Mouse (Mus musculus) embryonic facial prominence, embryonic 11.5 days (tissue): ENCODE results near the gene Thpo. TPM values are rescaled to one million over a fixed set of nuclear protein-coding genes. Genes with fewer than 3 reads are reported as not detected.

Experiments used
- ATAC-seq: fragments of 200-750 bp; cut with Nextera tagmentation; replicated peaks from 2 replicates; pipeline ENCODE4 v1.8.0; 2017; ENCODE audit warnings: low read depth; ENCODE audit not compliant: insufficient number of reproducible peaks, low FRiP score, low TSS enrichment
- DNase-seq: peaks from one replicate; pipeline ENCODE4 v3.0.0-alpha.2; 2015; ENCODE audit warnings: low spot score
- H3K27ac ChIP-seq: fragments of 300-500 bp; sonication (generic); replicated peaks from 2 replicates; pipeline ENCODE4 v1.5.1; 2014; ENCODE audit warnings: mild to moderate bottlenecking, low read depth, low read length, control low read depth
- H3K27me3 ChIP-seq: fragments of 300-500 bp; sonication (generic); 2 replicates; pipeline ENCODE4 v1.6.1; 2014; ENCODE audit warnings: mild to moderate bottlenecking, low read length, moderate library complexity, mixed read lengths; ENCODE audit not compliant: control insufficient read depth, insufficient read depth
- H3K36me3 ChIP-seq: fragments of 300-500 bp; sonication (generic); replicated peaks from 2 replicates; pipeline ENCODE4 v1.6.1; 2014; ENCODE audit warnings: low read depth, mild to moderate bottlenecking, low read length, moderate library complexity, mixed read lengths; ENCODE audit not compliant: control insufficient read depth, insufficient read depth
- H3K4me1 ChIP-seq: fragments of 300-500 bp; sonication (generic); 2 replicates; pipeline ENCODE4 v1.6.1; 2014; ENCODE audit warnings: low read length, mixed read lengths; ENCODE audit not compliant: control insufficient read depth, insufficient read depth
- H3K4me2 ChIP-seq: fragments of 300-500 bp; sonication (generic); 2 replicates; pipeline ENCODE4 v1.6.1; 2014; ENCODE audit warnings: low read depth, mild to moderate bottlenecking, control low read depth, low read length, moderate library complexity
- H3K4me3 ChIP-seq: fragments of 300-500 bp; sonication (generic); 2 replicates; pipeline ENCODE4 v1.5.1; 2014; ENCODE audit warnings: low read depth, low read length, control low read depth
- H3K9ac ChIP-seq: fragments of 300-500 bp; sonication (generic); replicated peaks from 2 replicates; pipeline ENCODE4 v1.6.1; 2014; ENCODE audit warnings: mild to moderate bottlenecking, control low read depth, low read length
- H3K9me3 ChIP-seq: fragments of 300-500 bp; sonication (generic); replicated peaks from 2 replicates; pipeline ENCODE4 v1.6.1; 2016; ENCODE audit warnings: mild to moderate bottlenecking, low read length, inconsistent platforms, mixed read lengths; ENCODE audit not compliant: control insufficient read depth
- WGBS: fragments of 180-500 bp; shearing (Covaris S2); extraction: QIAGEN DNeasy Blood & Tissue Kit; methylation state at CpG from one replicate; pipeline ENCODE4 v1.1.7; 2014; 5-methylcytosine and 5-hydroxymethylcytosine counted together
- polyA plus RNA-seq: library from polyadenylated mRNA; unstranded; fragments of >200 nt; fragmentation: Nextera tagmentation; extraction: Ambion mirVana; gene quantifications from 2 replicates; pipeline ENCODE4 v1.2.1, GENCODE M21; 2014

Thpo gene
- polyA plus RNA-seq, 1 experiment from 2014 or later = 0.48 TPM

DNA sequence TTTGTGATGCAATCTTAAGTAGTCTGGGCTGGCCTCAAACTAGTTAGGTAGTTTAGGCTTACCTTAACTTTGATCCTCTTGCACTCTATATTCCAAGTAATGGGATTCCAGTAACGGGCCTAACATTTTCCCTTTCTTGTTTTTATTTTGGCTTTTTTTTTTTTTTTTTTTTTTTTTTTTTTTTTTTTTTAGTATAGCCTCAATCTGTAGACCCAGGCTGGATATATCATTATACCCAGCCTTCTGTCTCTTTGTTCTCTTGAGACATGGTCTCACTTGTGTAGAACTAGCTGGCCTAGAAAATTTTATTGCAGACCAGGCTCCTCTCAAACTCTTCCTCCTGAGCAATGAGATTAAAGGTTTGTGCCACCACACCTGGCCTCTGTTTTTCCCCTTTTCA is 42.7 kb downstream of the Thpo start:
- Histone ChIP-seq H3K9me3 (no peaks in the 10 kb centered on the region), H3K4me2 (no peak overlapping the region), H3K36me3 (peaks cover 30% of the 10 kb centered on the region), H3K27ac (no peak overlapping the region), H3K4me3 (no peak overlapping the region), H3K9ac (no peak overlapping the region), H3K4me1 (peaks cover 5% of the 10 kb centered on the region; the same call in 1 of the 2 replicates), H3K27me3 (no peaks in the 10 kb centered on the region)
- 73% methylated on average over 1 of the region's 1 CpGs for WGBS
- DNase-seq = no peak
- no peak for ATAC-seq

DNA sequence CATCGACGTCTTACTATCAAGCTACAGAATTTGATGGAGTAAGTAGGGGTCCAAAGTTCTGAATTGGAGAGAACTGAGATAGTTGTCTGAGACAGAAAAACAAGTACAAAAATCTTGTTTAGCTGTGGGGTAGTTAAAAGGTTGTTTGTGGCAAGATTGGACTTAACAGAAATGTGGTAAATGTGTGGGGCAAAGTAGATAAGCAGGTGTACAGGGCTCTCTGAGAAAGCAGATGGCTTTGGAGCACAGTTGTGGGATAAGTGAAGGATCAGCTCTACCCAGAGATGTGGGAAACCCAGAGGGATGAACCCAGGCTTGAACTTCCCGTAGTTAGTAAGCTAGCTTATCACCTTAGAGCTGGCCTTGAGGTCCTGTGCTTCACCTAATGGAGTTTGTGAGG is 43.5 kb downstream of the Thpo start:
- Histone ChIP-seq H3K9ac (no peak overlapping the region), H3K4me1 (peaks cover 1% of the 10 kb centered on the region; the same call in 1 of the 2 replicates), H3K36me3 (peaks cover 33% of the 10 kb centered on the region), H3K4me3 (no peak overlapping the region), H3K27ac (no peak overlapping the region), H3K27me3 (no peaks in the 10 kb centered on the region), H3K9me3 (no peaks in the 10 kb centered on the region), H3K4me2 (no peak overlapping the region)
- DNase-seq (no peak), ATAC-seq (no peak)
- 89% methylated on average over 3 of the region's 3 CpGs for WGBS

DNA sequence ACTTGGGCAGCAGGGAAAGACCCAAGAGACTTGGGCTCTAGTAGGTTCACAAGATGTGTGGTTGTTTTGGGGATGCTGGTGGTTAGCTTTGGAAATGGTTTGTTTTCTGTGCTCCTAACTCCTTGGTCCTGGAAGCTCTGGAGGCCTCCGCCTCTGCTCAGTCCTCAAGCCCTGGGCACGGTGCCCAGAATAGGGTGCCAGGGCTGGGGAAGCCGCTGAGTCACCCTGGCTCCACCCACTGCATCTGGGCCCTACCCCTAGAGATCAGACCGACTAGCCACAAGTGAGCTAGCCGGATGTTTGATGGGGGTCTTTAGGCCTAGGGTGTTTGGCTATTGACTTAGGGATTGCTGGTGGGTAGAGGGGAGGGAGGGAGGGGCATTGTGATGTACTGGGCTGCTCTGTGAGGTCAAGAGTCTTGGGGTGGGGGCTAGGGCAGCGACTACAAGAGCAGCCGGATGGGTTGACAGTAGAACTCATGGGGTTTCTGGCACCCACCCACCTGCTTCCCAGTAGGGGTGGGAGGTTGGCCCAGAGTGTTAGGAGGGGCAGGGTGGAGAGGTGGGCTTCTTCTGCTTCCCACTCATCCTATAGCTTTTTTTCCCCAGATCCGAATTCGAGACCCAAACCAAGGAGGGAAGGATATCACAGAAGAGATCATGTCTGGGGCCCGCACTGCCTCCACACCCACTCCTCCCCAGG is 56.2 kb downstream of the Thpo start:
- H3K4me1 ChIP-seq = peaks cover 7% of the 10 kb centered on the region
- no peak overlapping the region for H3K4me3 ChIP-seq
- WGBS = 91% methylated on average over 10 of the region's 10 CpGs
- ATAC-seq = no peak
- no peak for DNase-seq
- H3K9me3 ChIP-seq = no peaks in the 10 kb centered on the region
- no peak overlapping the region for H3K9ac ChIP-seq
- no peaks in the 10 kb centered on the region for H3K27me3 ChIP-seq
- H3K27ac ChIP-seq = no peak overlapping the region
- H3K4me2 ChIP-seq = no peak overlapping the region
- H3K36me3 ChIP-seq = peaks cover 38% of the 10 kb centered on the region

DNA sequence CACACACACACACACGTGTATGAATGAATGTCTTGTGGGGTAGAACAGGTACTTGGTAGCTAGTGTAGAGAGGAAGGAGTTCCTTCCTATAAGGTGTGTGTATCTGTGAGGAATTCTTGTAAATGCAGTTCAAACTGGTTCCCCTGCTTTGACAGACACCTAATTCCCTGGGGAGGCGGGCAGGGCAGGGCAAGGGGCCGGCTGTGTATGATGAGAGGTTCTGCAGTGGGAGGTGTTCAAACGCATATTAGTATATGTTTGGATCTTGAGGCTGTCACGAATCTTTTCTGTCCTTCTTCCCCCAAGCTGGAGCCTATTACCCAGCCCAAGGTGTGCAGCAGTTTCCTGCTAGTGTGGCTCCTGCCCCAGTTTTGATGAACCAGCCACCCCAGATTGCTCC is 56.9 kb downstream of the Thpo start:
- no peak overlapping the region for H3K9ac ChIP-seq
- DNase-seq = no peak
- H3K27me3 ChIP-seq = no peaks in the 10 kb centered on the region
- H3K4me3 ChIP-seq = no peak overlapping the region
- H3K9me3 ChIP-seq = no peaks in the 10 kb centered on the region
- no peak for ATAC-seq
- no peak overlapping the region for H3K4me2 ChIP-seq
- WGBS = 86% methylated on average over 5 of the region's 5 CpGs
- no peak overlapping the region for H3K27ac ChIP-seq
- H3K36me3 ChIP-seq = peaks cover 33% of the 10 kb centered on the region
- H3K4me1 ChIP-seq = peaks cover 7% of the 10 kb centered on the region

DNA sequence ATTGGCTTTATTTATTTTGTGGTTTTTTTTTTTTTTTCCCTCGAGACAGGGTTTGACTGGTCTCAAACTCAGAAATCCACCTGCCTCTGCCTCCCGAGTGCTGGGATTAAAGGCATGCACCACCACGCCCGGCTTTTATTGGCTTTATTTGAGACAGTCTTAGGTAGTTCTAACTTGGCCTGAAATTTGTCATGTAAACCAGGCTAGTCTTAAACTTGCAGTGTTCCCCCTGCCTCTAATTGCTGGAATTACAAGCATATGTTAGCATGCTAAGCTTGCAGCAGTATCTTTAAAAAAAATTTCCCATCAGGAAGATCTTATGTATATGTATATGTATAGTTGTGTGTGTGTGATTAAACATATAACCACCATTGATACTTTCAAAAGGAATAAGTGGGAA is 57.6 kb downstream of the Thpo start:
- Histone ChIP-seq H3K9me3 (no peaks in the 10 kb centered on the region), H3K4me1 (peaks cover 7% of the 10 kb centered on the region), H3K27ac (no peak overlapping the region), H3K36me3 (peaks cover 26% of the 10 kb centered on the region), H3K4me2 (no peak overlapping the region), H3K4me3 (no peak overlapping the region), H3K27me3 (no peaks in the 10 kb centered on the region), H3K9ac (no peak overlapping the region)
- WGBS = 86% methylated on average over 4 of the region's 4 CpGs
- ATAC-seq (no peak), DNase-seq (peak; percentile 22)

DNA sequence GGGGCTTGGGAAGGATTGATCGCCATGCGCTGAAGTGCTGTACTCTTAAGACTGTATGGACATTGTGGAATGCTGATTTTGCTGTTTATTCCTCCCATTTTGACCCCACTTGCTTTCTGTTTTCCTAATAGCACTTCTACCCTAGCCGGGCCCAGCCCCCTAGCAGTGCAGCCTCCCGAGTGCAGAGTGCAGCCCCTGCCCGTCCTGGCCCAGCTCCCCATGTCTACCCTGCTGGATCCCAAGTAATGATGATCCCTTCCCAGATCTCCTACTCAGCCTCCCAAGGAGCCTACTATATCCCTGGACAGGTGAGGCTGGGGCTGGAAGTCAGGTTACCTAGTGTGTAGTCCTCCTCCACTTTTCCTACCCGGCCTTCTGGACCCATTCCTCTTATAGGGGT is 59.1 kb downstream of the Thpo start:
- H3K4me1 ChIP-seq = peaks cover 7% of the 10 kb centered on the region
- WGBS = 91% methylated on average over 6 of the region's 6 CpGs
- ATAC-seq = no peak
- H3K9ac ChIP-seq = no peak overlapping the region
- H3K27ac ChIP-seq = no peak overlapping the region
- no peak overlapping the region for H3K4me3 ChIP-seq
- H3K4me2 ChIP-seq = no peak overlapping the region
- H3K9me3 ChIP-seq = no peaks in the 10 kb centered on the region
- peaks cover 21% of the 10 kb centered on the region for H3K36me3 ChIP-seq
- no peaks in the 10 kb centered on the region for H3K27me3 ChIP-seq
- DNase-seq = no peak

Other genes starting within 250 kb of the Thpo start
- gene Eif2b5, start 235.7 kb downstream of the Thpo start, polyA plus RNA-seq = 144 and 156 TPM in 2 replicates
- gene Dvl3, start 217.5 kb downstream of the Thpo start, polyA plus RNA-seq = 37.1 and 38.5 TPM in 2 replicates
- 726 and 756 TPM in 2 replicates for gene Ap2m1, start 199.0 kb downstream of the Thpo start, polyA plus RNA-seq
- 56.3 and 58.1 TPM in 2 replicates for gene Abcf3, start 185.9 kb downstream of the Thpo start, polyA plus RNA-seq
- gene Vwa5b2, start 145.0 kb downstream of the Thpo start, polyA plus RNA-seq = 1.4 TPM in 2 replicates
- gene Eef1akmt4, start 122.9 kb downstream of the Thpo start, polyA plus RNA-seq = 32.5 and 35.8 TPM in 2 replicates
- not detected in 2 replicates for gene Gm49333, start 122.9 kb downstream of the Thpo start, polyA plus RNA-seq
- 47.3 and 49.4 TPM in 2 replicates for gene Alg3, start 122.8 kb downstream of the Thpo start, polyA plus RNA-seq
- gene Camk2n2, start 113.2 kb downstream of the Thpo start, polyA plus RNA-seq = 1.8 and 2.2 TPM in 2 replicates
- gene Ece2, start 104.7 kb downstream of the Thpo start, polyA plus RNA-seq = 2.4 and 2.5 TPM in 2 replicates
- 500 and 501 TPM in 2 replicates for gene Psmd2, start 82.9 kb downstream of the Thpo start, polyA plus RNA-seq
- gene Eif4g1, start 66.2 kb downstream of the Thpo start, polyA plus RNA-seq = 156 TPM in 2 replicates
- 3.9 and 4.4 TPM in 2 replicates for gene Fam131a, start 41.3 kb downstream of the Thpo start, polyA plus RNA-seq
- 120 and 124 TPM in 2 replicates for gene Polr2h, start 16.8 kb downstream of the Thpo start, polyA plus RNA-seq
- 13.0 and 14.8 TPM in 2 replicates for gene Clcn2, start 16.8 kb downstream of the Thpo start, polyA plus RNA-seq
- 1.5 and 1.7 TPM in 2 replicates for gene Chrd, start 1.4 kb downstream of the Thpo start, polyA plus RNA-seq